Mouse (Mus musculus): ENCODE data around the gene Rnf2. TPM values are rescaled to one million over a fixed set of nuclear protein-coding genes. Genes with fewer than 3 reads are reported as not detected.

The Rnf2 gene
- 10 to 100 TPM; 16.7 to 18.6 TPM for total RNA-seq (2021)

DNA sequence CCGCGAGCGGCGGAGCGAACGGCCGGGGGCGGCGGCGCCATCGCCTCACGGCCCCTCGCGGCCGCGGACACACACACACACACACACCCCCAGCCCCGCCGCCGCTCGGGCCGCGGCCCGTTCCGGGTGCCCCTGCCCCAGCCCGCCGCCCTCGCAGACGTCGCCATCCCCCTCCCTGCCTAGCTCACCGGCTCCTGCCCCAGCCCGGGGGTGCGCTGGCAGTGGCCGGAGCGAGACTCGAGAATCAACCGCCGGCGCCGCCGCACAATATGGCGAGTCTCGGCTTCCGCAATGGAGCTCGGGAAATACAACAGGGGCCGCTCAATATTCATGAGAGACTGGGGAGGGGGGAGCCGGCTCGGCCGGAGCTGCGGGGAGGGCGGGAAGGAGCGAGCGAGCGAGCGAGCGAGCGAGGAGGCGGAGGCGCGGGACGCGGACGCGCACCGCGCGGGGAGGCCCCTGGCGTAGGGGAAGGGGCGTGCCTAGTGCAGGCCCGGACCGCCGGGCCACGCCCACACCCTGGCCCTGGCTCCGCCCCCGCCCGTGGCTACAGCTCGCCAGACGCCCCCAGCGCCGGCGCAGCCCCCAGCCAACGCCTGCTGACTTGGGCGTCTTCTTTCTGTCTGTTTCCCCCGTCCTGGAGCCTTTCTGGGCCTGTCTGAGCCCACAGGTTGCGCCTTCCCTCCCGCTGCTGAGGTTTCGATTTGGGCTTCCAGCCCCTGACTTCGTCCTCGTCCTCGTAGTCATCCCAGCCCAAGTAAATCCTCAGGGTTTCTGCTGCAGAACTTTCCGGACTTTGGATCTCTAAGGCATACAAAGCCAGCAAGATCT lies at the start of gene Rnf2:
Gene Rnf2, minus strand, starts transcription at position 425 of the 831 bp plus-strand sequence.
- intact Hi-C loops (cut with DNase I): no loop called here
- DNase-seq: peak; percentile 92 to 96

GRCm38 (mm10) chr1:151549794-151550193 lies 49.0 kb upstream of the Rnf2 start:
- intact Hi-C loops (cut with DNase I): no loop called here
- no peak for DNase-seq

GRCm38 (mm10) chr1:151548896-151549610 lies 48.3 kb upstream of the Rnf2 start:
- DNase-seq: no peak
- intact Hi-C loops (cut with DNase I): no loop called here

GRCm38 (mm10) chr1:151545571-151545970 lies 44.8 kb upstream of the Rnf2 start:
- DNase-seq: no peak
- intact Hi-C loops (cut with DNase I): no loop called here

DNA sequence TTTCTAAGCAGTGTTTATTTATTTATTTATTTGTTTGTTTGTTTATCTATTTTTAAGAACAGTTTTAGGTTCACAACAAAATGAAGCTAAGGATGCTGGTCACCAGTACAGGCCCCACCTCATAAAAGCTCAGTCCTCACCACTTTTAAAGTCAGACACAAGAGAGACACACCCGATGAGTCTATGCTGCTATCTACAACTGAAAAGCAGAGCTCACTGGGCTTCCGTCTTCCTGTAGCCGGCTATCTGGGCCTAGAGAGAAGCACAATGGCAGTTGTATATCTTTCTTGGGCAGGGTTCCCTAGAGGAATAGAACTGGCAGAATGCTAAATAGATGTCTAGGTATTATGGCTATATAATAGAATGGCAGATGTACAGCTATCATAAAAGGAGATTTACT lies 43.8 kb upstream of the Rnf2 start:
- DNase-seq: no peak
- intact Hi-C loops (cut with DNase I): no loop called here

DNA sequence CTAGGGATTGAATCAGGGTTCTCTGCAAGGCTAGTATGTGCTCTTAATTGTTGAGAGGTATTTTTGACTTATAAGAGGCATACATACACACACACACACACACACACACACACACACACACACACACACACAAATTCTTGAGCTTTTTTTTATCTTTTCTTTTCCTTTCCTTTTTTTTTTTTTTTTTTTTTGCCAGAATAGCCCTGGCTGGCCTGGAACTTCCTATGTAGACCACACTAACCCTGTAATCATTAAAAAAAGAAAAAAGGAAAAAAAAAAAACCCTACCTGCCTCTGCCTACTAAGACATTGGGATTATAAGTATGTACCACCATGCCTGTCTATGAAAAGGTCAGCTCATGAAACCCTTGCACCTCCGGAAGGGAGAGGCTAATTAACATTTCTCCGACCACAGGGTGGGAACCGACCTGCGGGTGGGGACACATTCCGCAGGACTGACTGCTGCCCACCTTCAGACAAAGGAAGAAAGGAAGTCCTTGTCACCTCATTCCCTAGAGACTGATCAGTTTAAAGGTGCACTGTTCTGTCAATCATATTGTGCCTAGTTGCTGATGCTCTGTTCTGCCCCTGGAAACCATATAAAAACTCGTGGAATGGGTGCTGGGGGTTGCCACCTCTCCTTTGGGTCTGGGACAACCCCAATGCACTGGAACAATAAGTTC lies 43.2 kb upstream of the Rnf2 start:
- DNase-seq: no peak
- intact Hi-C loops (cut with DNase I): no loop called here

GRCm38 (mm10) chr1:151526701-151527100 lies 25.9 kb upstream of the Rnf2 start:
- DNase-seq: no peak
- intact Hi-C loops (cut with DNase I): no loop called here

GRCm38 (mm10) chr1:151517571-151518250 lies 17.0 kb upstream of the Rnf2 start:
- no peak for DNase-seq
- intact Hi-C loops (cut with DNase I): no loop called here

GRCm38 (mm10) chr1:151516871-151517270 lies 16.1 kb upstream of the Rnf2 start:
- no peak for DNase-seq
- intact Hi-C loops (cut with DNase I): no loop called here

DNA sequence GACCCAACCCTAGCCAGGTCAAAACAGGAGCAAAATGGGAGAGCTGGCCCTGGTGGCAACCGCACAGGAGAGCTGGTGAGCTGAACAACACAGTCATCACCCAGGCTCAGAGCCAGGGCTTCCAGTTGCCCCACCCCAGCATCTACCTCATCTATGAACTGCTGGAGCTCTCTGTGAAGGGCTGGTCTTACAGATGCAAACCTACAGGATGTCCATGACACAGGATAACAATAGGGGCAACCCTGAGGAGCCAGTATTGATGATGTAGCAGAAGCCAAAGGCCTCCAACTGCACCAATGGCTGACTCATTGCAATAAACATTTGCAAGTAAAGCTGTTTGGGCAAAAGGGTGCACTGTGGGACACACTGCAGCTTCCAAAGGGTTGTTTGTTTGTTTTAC lies 15.0 kb upstream of the Rnf2 start:
- intact Hi-C loops (cut with DNase I): no loop called here
- DNase-seq: no peak

GRCm38 (mm10) chr1:151514119-151514518 lies 13.4 kb upstream of the Rnf2 start:
- DNase-seq: no peak
- intact Hi-C loops (cut with DNase I): no loop called here

- intact Hi-C loops (cut with DNase I): no loop called here
- no peak for DNase-seq
Measured at GRCm38 (mm10) chr1:151510811-151511210, 10.1 kb upstream of the Rnf2 start.

GRCm38 (mm10) chr1:151499815-151500501 lies 797 bp downstream of the Rnf2 start:
- peak; percentile 57 to 65 for DNase-seq
- intact Hi-C loops (cut with DNase I): no loop called here

DNA sequence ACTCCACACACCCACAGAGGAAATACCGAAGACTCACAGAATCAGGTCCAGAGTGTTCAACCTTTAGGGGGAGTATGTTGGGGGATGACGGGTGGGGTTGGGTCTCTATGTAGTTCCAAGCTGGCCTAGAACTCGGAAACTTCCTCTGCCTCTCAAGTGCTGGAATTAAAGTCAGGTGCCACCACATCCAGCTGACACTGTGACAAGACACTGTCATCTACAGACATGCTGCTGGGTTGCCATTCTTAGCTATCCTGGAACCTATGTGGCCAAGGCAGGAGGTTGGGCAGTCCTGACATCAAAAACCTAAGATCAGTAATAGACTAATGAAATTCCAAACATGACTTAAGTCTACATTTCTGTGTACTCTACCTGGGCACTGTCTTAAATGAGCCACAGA lies 2.4 kb downstream of the Rnf2 start:
- intact Hi-C loops (cut with DNase I): no loop called here
- no peak for DNase-seq

- no peak for DNase-seq
- intact Hi-C loops (cut with DNase I): no loop called here
Measured at GRCm38 (mm10) chr1:151497942-151498341, 2.8 kb downstream of the Rnf2 start.

- peak; percentile 18 to 42 for DNase-seq
- intact Hi-C loops (cut with DNase I): no loop called here
Measured at GRCm38 (mm10) chr1:151497028-151497427, 3.7 kb downstream of the Rnf2 start.

- intact Hi-C loops (cut with DNase I): no loop called here
- DNase-seq: no peak
Measured at GRCm38 (mm10) chr1:151495635-151496285, 5.0 kb downstream of the Rnf2 start.

DNA sequence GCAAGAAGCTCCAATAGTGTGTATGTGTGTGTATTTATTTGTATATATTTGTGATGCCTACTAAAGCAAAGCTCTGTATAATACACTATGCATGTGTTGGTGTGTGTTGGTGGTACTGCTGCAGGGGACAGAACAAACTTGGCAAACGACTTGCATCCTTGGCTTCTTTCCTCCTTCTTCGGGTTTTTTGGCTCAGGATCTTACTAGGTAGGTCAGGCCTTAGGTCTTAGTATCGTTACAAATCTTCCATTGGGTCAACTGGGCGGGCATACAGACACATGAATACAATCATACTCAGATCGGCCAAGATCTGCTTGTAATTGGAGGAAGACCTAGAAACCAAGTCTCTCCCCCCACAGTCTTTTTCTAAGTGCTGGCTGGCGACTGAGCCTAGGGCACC lies 6.0 kb downstream of the Rnf2 start:
- intact Hi-C loops (cut with DNase I): loop anchor here (5.0 kb wide), 1 partner anchor 213 kb away; no protein-coding TSS in a partner anchor

DNA sequence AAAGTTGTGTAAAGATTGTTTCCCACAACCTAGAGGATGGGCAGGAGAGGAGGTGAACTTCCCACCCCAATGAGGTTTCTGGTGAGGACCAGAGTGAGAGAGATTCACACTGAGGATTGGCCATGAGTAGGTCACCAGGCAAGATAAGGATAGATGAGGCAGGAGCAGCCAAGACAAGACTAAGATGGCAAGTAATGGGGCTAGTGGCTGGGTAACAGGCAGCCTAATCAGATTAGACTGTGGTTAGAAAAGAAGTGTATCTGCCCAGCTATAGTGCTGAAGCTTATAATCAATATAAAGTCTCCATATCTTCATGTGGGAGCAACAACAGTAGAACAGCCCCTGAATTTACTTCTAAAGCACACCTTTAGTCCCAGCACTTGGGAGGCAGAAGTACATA lies 6.9 kb downstream of the Rnf2 start:
- DNase-seq: no peak
- intact Hi-C loops (cut with DNase I): loop anchor here (5.0 kb wide), 1 partner anchor 213 kb away; no protein-coding TSS in a partner anchor

More for the DNA sequence above, 6.0 kb downstream of the Rnf2 start:
- no peak for DNase-seq

Data from heart, postnatal 36 days (tissue).